Mouse (Mus musculus): ENCODE results near the gene Plac1.

DNA sequence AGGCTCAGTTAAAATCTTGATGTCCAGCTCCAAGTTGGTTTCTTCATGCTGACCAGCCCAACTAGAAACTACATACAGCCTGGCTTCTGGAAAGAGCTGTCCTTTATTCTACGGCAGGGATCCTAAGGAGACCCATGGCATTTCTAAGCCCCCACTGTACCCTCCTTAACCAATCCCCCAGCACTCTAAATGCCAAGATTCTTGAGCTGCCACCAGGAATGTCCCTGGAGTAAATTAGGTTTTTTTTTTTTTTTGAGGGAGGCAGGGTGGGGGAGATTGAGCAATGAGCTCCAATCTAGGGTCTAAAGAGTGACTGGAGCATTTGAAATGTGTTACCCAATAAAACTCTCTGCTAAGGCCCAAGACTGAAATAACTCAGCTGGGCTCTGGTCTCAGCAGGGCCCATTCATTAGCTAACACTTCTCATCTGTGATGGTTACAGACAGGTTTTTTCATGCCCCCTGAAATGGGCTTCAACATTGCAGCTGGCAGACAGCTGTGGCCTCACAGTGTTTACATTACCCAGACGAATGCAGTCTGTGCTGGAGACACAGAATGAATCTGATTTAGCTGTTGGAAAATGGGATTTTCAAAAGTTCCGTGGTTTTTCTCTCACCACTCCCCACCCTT is 114.0 kb downstream of the Plac1 start:
- TF ChIP-seq MYOG (IDR thresholded peaks at IDR 0.05; ENCODE audit: control insufficient read depth in 1 of 3, insufficient read depth in 1 of 3, insufficient read length in 2 of 3, low read depth in 2 of 3) (no peak), POLR2A (IDR thresholded peaks at IDR 0.05; ENCODE audit: insufficient read length, low read depth) (no peak), MAX (IDR thresholded peaks at IDR 0.05; ENCODE audit: low read depth) (no peak), USF1 (IDR thresholded peaks at IDR 0.05; ENCODE audit: low read depth) (no peak), TCF12 (IDR thresholded peaks at IDR 0.05; ENCODE audit: insufficient read depth, poor library complexity, severe bottlenecking) (no peak), REST (IDR thresholded peaks at IDR 0.05; ENCODE audit: insufficient read depth, insufficient read length) (no peak), POLR2AphosphoS2 (IDR thresholded peaks at IDR 0.05; ENCODE audit: insufficient read length, low read depth) (no peak), MYOD1 (IDR thresholded peaks at IDR 0.05; ENCODE audit: control insufficient read depth in 1 of 3, insufficient read length in 2 of 3, low read depth in 2 of 3) (peak in 2 of 3 experiments; percentile 52 to 70), E2F4 (IDR thresholded peaks at IDR 0.05; ENCODE audit: insufficient read depth) (no peak), SRF (IDR thresholded peaks at IDR 0.05; ENCODE audit: control insufficient read depth, insufficient read length, low read depth) (no peak), TCF3 (IDR thresholded peaks at IDR 0.05; ENCODE audit: insufficient read length, low read depth) (no peak)

All from myocyte (in vitro differentiated cells).